Mouse (Mus musculus) cerebellum, adult 2 months (tissue): ENCODE measurements at regions not wholly inside any gene's neighbourhood (a gene's known extent, or its start where the extent isn't known, plus 50 kb on each side); places are given as distances from the start of the nearest gene placed in this dataset.

Experiments
- DNase-seq, 2 experiments: peaks; one replicate each; pipeline ENCODE4 v3.0.0; 2021
- H3K27ac ChIP-seq: fragments of 200-500 bp; 2 replicates; pipeline ENCODE4 v1.5.1; 2012; ENCODE audit warnings: low read length, control low read depth, inconsistent platforms; ENCODE audit not compliant: insufficient read depth
- H3K27me3 ChIP-seq: fragments of 200-500 bp; 2 replicates; pipeline ENCODE4 v1.6.1; 2012; ENCODE audit warnings: inconsistent platforms, mild to moderate bottlenecking, low read length, moderate library complexity; ENCODE audit not compliant: control insufficient read depth, insufficient read depth
- H3K4me1 ChIP-seq: fragments of 200-500 bp; 2 replicates; pipeline ENCODE4 v1.6.1; 2011; ENCODE audit warnings: low read length; ENCODE audit not compliant: control insufficient read depth, insufficient read depth
- H3K4me3 ChIP-seq: fragments of 200-500 bp; replicated peaks from 2 replicates; pipeline ENCODE3; 2011; ENCODE audit warnings: mild to moderate bottlenecking, low read depth, low read length, control low read depth; ENCODE audit not compliant: insufficient read depth
- CTCF ChIP-seq: fragments of 200-500 bp; IDR thresholded peaks from 2 replicates; pipeline ENCODE4 v1.5.1; 2011; ENCODE audit warnings: low read depth, mild to moderate bottlenecking, control low read depth, low read length, moderate library complexity, borderline replicate concordance; ENCODE audit not compliant: insufficient read depth
- POLR2A ChIP-seq: fragments of 200-500 bp; IDR thresholded peaks from 2 replicates; pipeline ENCODE4 v1.6.1; 2011; ENCODE audit warnings: low read length, control low read depth, borderline replicate concordance; ENCODE audit not compliant: insufficient read depth
- WGBS: fragments of 180-500 bp; shearing (Covaris S2); methylation state at CpG from one replicate; pipeline ENCODE4 v1.1.7; 2018; 5-methylcytosine and 5-hydroxymethylcytosine counted together

GRCm38 (mm10) chr8:126688450-126688849 lies 94.7 kb upstream of the Irf2bp2 start:
- WGBS: 77% methylated on average over 5 of the region's 5 CpGs
- Histone ChIP-seq H3K4me3 (no peak overlapping the region), H3K4me1 (peaks cover 3% of the 10 kb centered on the region; the same call in 1 of the 2 replicates), H3K27me3 (no peaks in the 10 kb centered on the region), H3K27ac (no peak overlapping the region)
- no peak for TF ChIP-seq POLR2A
- TF ChIP-seq CTCF: no peak
- no peak for DNase-seq

- no peak for TF ChIP-seq CTCF
- no peak for TF ChIP-seq POLR2A
- H3K4me1 ChIP-seq: peaks cover 3% of the 10 kb centered on the region; the same call in 1 of the 2 replicates
- no peak for DNase-seq
- no peak overlapping the region for H3K27ac ChIP-seq
- 86% methylated on average over 6 of the region's 6 CpGs for WGBS
- no peaks in the 10 kb centered on the region for H3K27me3 ChIP-seq
- H3K4me3 ChIP-seq: no peak overlapping the region
These were observed 94.2 kb upstream of the Irf2bp2 start for GRCm38 (mm10) chr8:126688014-126688413.

- Histone ChIP-seq H3K27ac (no peak overlapping the region), H3K27me3 (no peaks in the 10 kb centered on the region), H3K4me1 (peaks cover 3% of the 10 kb centered on the region; the same call in 1 of the 2 replicates), H3K4me3 (no peak overlapping the region)
- 74% methylated on average over 4 of the region's 4 CpGs for WGBS
- TF ChIP-seq POLR2A: no peak
- TF ChIP-seq CTCF: no peak
- DNase-seq: no peak
These were observed 93.0 kb upstream of the Irf2bp2 start for GRCm38 (mm10) chr8:126686827-126687226.

- Histone ChIP-seq H3K27me3 (no peaks in the 10 kb centered on the region), H3K4me3 (no peak overlapping the region), H3K27ac (no peak overlapping the region), H3K4me1 (peaks cover 3% of the 10 kb centered on the region; the same call in 1 of the 2 replicates)
- TF ChIP-seq POLR2A: no peak
- TF ChIP-seq CTCF: no peak
- WGBS: 77% methylated on average over 6 of the region's 6 CpGs
- no peak for DNase-seq
These were observed 91.6 kb upstream of the Irf2bp2 start for GRCm38 (mm10) chr8:126685365-126685764.

GRCm38 (mm10) chr8:126683950-126684349 lies 90.2 kb upstream of the Irf2bp2 start:
- TF ChIP-seq POLR2A (no peak), CTCF (no peak)
- WGBS: 42% methylated on average over 4 of the region's 4 CpGs
- no peaks in the 10 kb centered on the region for H3K27me3 ChIP-seq
- peaks cover 3% of the 10 kb centered on the region; the same call in 1 of the 2 replicates for H3K4me1 ChIP-seq
- no peak overlapping the region for H3K27ac ChIP-seq
- DNase-seq: no peak
- H3K4me3 ChIP-seq: no peak overlapping the region

- WGBS: 88% methylated on average over 2 of the region's 2 CpGs
- peaks cover 3% of the 10 kb centered on the region; the same call in 1 of the 2 replicates for H3K4me1 ChIP-seq
- H3K4me3 ChIP-seq: no peak overlapping the region
- H3K27ac ChIP-seq: no peak overlapping the region
- TF ChIP-seq CTCF (no peak), POLR2A (no peak)
- no peak for DNase-seq
- H3K27me3 ChIP-seq: no peaks in the 10 kb centered on the region
These were observed 89.8 kb upstream of the Irf2bp2 start for GRCm38 (mm10) chr8:126683555-126683947.

GRCm38 (mm10) chr8:126682817-126683554 lies 89.2 kb upstream of the Irf2bp2 start:
- H3K27me3 ChIP-seq: no peaks in the 10 kb centered on the region
- WGBS: 62% methylated on average over 9 of the region's 9 CpGs
- no peak overlapping the region for H3K4me3 ChIP-seq
- DNase-seq: no peak
- TF ChIP-seq POLR2A (no peak), CTCF (no peak)
- H3K4me1 ChIP-seq: peaks cover 3% of the 10 kb centered on the region; the same call in 1 of the 2 replicates
- H3K27ac ChIP-seq: no peak overlapping the region
